Mouse (Mus musculus) adrenal gland (tissue): ENCODE results near the gene Efcab11.

Experiments used
- intact Hi-C: fragments of 180-260 bp; cut with DNase I; formaldehyde crosslinking; loops from one replicate; pipeline ENCODE4 v1.15.1; 2025

Efcab11 gene

GRCm38 (mm10) chr12:99883000-99883712 lies 1.1 kb downstream of the Efcab11 start:
- intact Hi-C loops, result no loop called here

GRCm38 (mm10) chr12:99874609-99875008 lies 9.6 kb downstream of the Efcab11 start:
- intact Hi-C loops, result no loop called here

- intact Hi-C loops, result no loop called here
Observed at GRCm38 (mm10) chr12:99873443-99873842, 10.8 kb downstream of the Efcab11 start.

GRCm38 (mm10) chr12:99868821-99869220 lies 15.4 kb downstream of the Efcab11 start:
- intact Hi-C loops, result no loop called here

GRCm38 (mm10) chr12:99864613-99865012 lies 19.6 kb downstream of the Efcab11 start:
- intact Hi-C loops, result loop anchor here (5.0 kb wide), 1 partner anchor 782 kb away; no protein-coding TSS in a partner anchor

- intact Hi-C loops, result loop anchor here (5.0 kb wide), 1 partner anchor 779 kb away; no protein-coding TSS in a partner anchor
Observed at GRCm38 (mm10) chr12:99860981-99861380, 23.3 kb downstream of the Efcab11 start.

- intact Hi-C loops, result loop anchor here (5.0 kb wide), 1 partner anchor 777 kb away; no protein-coding TSS in a partner anchor
Observed at GRCm38 (mm10) chr12:99859391-99860100, 24.7 kb downstream of the Efcab11 start.

- intact Hi-C loops, result no loop called here
Observed at GRCm38 (mm10) chr12:99858664-99859063, 25.6 kb downstream of the Efcab11 start.

- intact Hi-C loops, result no loop called here
Observed at GRCm38 (mm10) chr12:99856011-99856410, 28.2 kb downstream of the Efcab11 start.

- intact Hi-C loops, result no loop called here
Observed at GRCm38 (mm10) chr12:99853323-99854258, 30.6 kb downstream of the Efcab11 start.

GRCm38 (mm10) chr12:99849996-99850395 lies 34.2 kb downstream of the Efcab11 start:
- intact Hi-C loops, result no loop called here

- intact Hi-C loops, result no loop called here
Observed at GRCm38 (mm10) chr12:99844951-99845350, 39.3 kb downstream of the Efcab11 start.

- intact Hi-C loops, result loop anchor here (5.0 kb wide), 1 partner anchor 741 kb away; no protein-coding TSS in a partner anchor
Observed at GRCm38 (mm10) chr12:99838703-99839102, 45.5 kb downstream of the Efcab11 start.

- intact Hi-C loops, result loop anchor here (5.0 kb wide), 1 partner anchor 741 kb away; no protein-coding TSS in a partner anchor
Observed at GRCm38 (mm10) chr12:99838109-99838508, 46.1 kb downstream of the Efcab11 start.

- intact Hi-C loops, result loop anchor here (5.0 kb wide), 1 partner anchor 740 kb away; no protein-coding TSS in a partner anchor
Observed at GRCm38 (mm10) chr12:99837528-99837927, 46.7 kb downstream of the Efcab11 start.

GRCm38 (mm10) chr12:99836404-99837131 lies 47.7 kb downstream of the Efcab11 start:
- intact Hi-C loops, result loop anchor here (5.0 kb wide), 1 partner anchor 739 kb away; no protein-coding TSS in a partner anchor

- intact Hi-C loops, result no loop called here
Observed at GRCm38 (mm10) chr12:99833476-99833875, 50.8 kb downstream of the Efcab11 start.

GRCm38 (mm10) chr12:99822591-99822990 lies 61.6 kb downstream of the Efcab11 start:
- intact Hi-C loops, result no loop called here

GRCm38 (mm10) chr12:99821309-99821934 lies 62.8 kb downstream of the Efcab11 start:
- intact Hi-C loops, result no loop called here
